Mouse (Mus musculus) B cell, adult 62 days (primary cell): Measurements from ENCODE around the gene Gm7544. TPM values are rescaled to one million over a fixed set of nuclear protein-coding genes. Genes with fewer than 3 reads are reported as not detected.

ENCODE experiments used
- total RNA-seq: library from RNA; stranded (reverse); gene quantifications from 4 replicates; pipeline ENCODE4 v1.2.4, GENCODE M21; 2023

The Gm7544 gene
- not detected in 4 replicates for total RNA-seq

GRCm38 (mm10) chr1:82955913-82956312 is at the start of gene Gm7544:
Gm7544 (minus strand) TSS chr1:82956013.

GRCm38 (mm10) chr1:83000306-83000705 is 44.5 kb upstream of the Gm7544 start, which contains the start of gene Gm47959:
Gm47959 (plus strand) TSS chr1:83000548.

GRCm38 (mm10) chr1:82959870-82960385 is 4.1 kb upstream of the Gm7544 start, which contains the start of gene Gm47955:
Gm47955 (plus strand) TSS chr1:82960286.

GRCm38 (mm10) chr1:82943295-82943694 is 12.5 kb downstream of the Gm7544 start, which contains the start of gene A030003K21Rik:
A030003K21Rik (minus strand) TSS chr1:82943388.

GRCm38 (mm10) chr1:82931326-82931725 is 24.5 kb downstream of the Gm7544 start, which contains the start of gene Gm6217:
Gm6217 (minus strand) TSS chr1:82931399.

GRCm38 (mm10) chr1:82924650-82925049 is 31.2 kb downstream of the Gm7544 start, which contains the start of gene A030014E15Rik:
A030014E15Rik (plus strand) TSS chr1:82924917.

GRCm38 (mm10) chr1:82913025-82913424 is 42.8 kb downstream of the Gm7544 start, which contains the start of gene A030005L19Rik:
A030005L19Rik (plus strand) TSS chr1:82913325.

Other genes with a start within 250 kb of the Gm7544 start
- gene Mff, start 231.1 kb downstream of the Gm7544 start, total RNA-seq, result 90.9 to 135 TPM (median 108 TPM) in 4 replicates
- gene Tm4sf20, start 187.6 kb downstream of the Gm7544 start, total RNA-seq, result not detected in 4 replicates
- gene Gm47791, start 184.8 kb downstream of the Gm7544 start, total RNA-seq, result not detected in 4 replicates
- gene Agfg1, start 116.5 kb downstream of the Gm7544 start, total RNA-seq, result 52.8 to 57.3 TPM (median 55.1 TPM) in 4 replicates
- gene A030005L19Rik, start 42.7 kb downstream of the Gm7544 start, total RNA-seq, result 0.72 to 1.8 TPM (median 1.4 TPM) in 4 replicates
- gene A030014E15Rik, start 31.1 kb downstream of the Gm7544 start, total RNA-seq, result not detected in 4 replicates
- gene Gm6217, start 24.6 kb downstream of the Gm7544 start, total RNA-seq, result not detected in 4 replicates
- not detected in 4 replicates for gene A030003K21Rik, start 12.6 kb downstream of the Gm7544 start, total RNA-seq
- gene Gm47955, start 4.3 kb upstream of the Gm7544 start, total RNA-seq, result not detected in 4 replicates
- not detected in 4 replicates for gene Gm47959, start 44.5 kb upstream of the Gm7544 start, total RNA-seq
- not detected in 4 replicates for gene Slc19a3, start 82.4 kb upstream of the Gm7544 start, total RNA-seq
- not detected in 4 replicates for gene Krtap28-10, start 86.5 kb upstream of the Gm7544 start, total RNA-seq
- not detected in 4 replicates for gene Gm47969, start 88.9 kb upstream of the Gm7544 start, total RNA-seq
- gene A030005K14Rik, start 103.4 kb upstream of the Gm7544 start, total RNA-seq, result not detected in 4 replicates
- not detected in 4 replicates for gene Krtap28-13, start 104.9 kb upstream of the Gm7544 start, total RNA-seq
- gene Ccl20, start 160.8 kb upstream of the Gm7544 start, total RNA-seq, result not detected in 4 replicates
- gene Daw1, start 203.7 kb upstream of the Gm7544 start, total RNA-seq, result not detected in 4 replicates